Mouse (Mus musculus) MEL (cell line): Measurements from ENCODE around the gene Tymp.

Experiments used
- CTCF ChIP-seq, 3 experiments: IDR thresholded peaks in 2 of 3; conservative IDR thresholded peaks in 1 of 3; 2 replicates each; pipeline ENCODE4 v1.5.1; 2011 to 2012; ENCODE audit warnings: low read length in 3 of 3, low read depth in 2 of 3, mild to moderate bottlenecking in 2 of 3, improper control_type of control experiment in 1 of 3, inconsistent platforms in 1 of 3, mixed read lengths in 1 of 3, moderate library complexity in 1 of 3; ENCODE audit not compliant: control insufficient read depth in 1 of 3, insufficient read depth in 1 of 3, poor library complexity in 1 of 3, severe bottlenecking in 1 of 3
- GABPA ChIP-seq: IDR thresholded peaks from 2 replicates; pipeline ENCODE4 v1.6.1; 2012; ENCODE audit warnings: low read depth, mild to moderate bottlenecking, inconsistent platforms, low read length, improper control_type of control experiment, moderate library complexity
- POLR2A ChIP-seq, 2 experiments: IDR thresholded peaks; 2 replicates each; pipeline ENCODE4 v1.6.1; 2011 to 2012; ENCODE audit warnings: low read length in 2 of 2, mild to moderate bottlenecking in 2 of 2, control low read depth in 1 of 2, improper control_type of control experiment in 1 of 2, low read depth in 1 of 2, moderate library complexity in 1 of 2; ENCODE audit not compliant: control insufficient read depth in 1 of 2, insufficient read depth in 1 of 2, poor library complexity in 1 of 2
- POLR2AphosphoS2 ChIP-seq: IDR thresholded peaks from 2 replicates; pipeline ENCODE4 v1.6.1; 2011; ENCODE audit warnings: low read length, improper control_type of control experiment

- no peak for TF ChIP-seq CTCF (IDR thresholded peaks at IDR 0.05 in 2 of 3, conservative IDR thresholded peaks at IDR 0.05 in 1 of 3; ENCODE audit: control insufficient read depth in 1 of 3, insufficient read depth in 1 of 3, low read depth in 2 of 3, low read length in 3 of 3, poor library complexity in 1 of 3, severe bottlenecking in 1 of 3)
- no peak for TF ChIP-seq POLR2A (IDR thresholded peaks at IDR 0.05; ENCODE audit: control insufficient read depth in 1 of 2, insufficient read depth in 1 of 2, low read depth in 1 of 2, low read length in 2 of 2, poor library complexity in 1 of 2)
- TF ChIP-seq POLR2AphosphoS2 = no peak
- no peak for TF ChIP-seq GABPA
Measured at GRCm38 (mm10) chr15:89384617-89385016, 7.8 kb upstream of the Tymp start, which contains the start of gene Klhdc7b.
